Mouse (Mus musculus) kidney, adult 2 months (tissue): ENCODE results near the gene Higd1a. TPM values are rescaled to one million over a fixed set of nuclear protein-coding genes. Genes with fewer than 3 reads are reported as not detected.
A peak's percentile ranks its signal among the peaks of the same experiment; 100 is the strongest.

ENCODE experiments used
- DNase-seq: peaks from one replicate; pipeline ENCODE4 v3.0.0; 2021
- H3K27ac ChIP-seq: fragments of 200-500 bp; 2 replicates; pipeline ENCODE4 v1.5.1; 2012; ENCODE audit warnings: low read depth, low read length, control low read depth, inconsistent platforms; ENCODE audit not compliant: insufficient read depth
- H3K27me3 ChIP-seq: fragments of 200-500 bp; replicated peaks from 2 replicates; pipeline ENCODE4 v1.6.1; 2012; ENCODE audit warnings: mild to moderate bottlenecking, moderate library complexity, low read length, inconsistent platforms; ENCODE audit not compliant: control insufficient read depth, insufficient read depth
- H3K36me3 ChIP-seq: fragments of 200-500 bp; 2 replicates; pipeline ENCODE4 v1.6.1; 2012; ENCODE audit warnings: mild to moderate bottlenecking, moderate library complexity, low read length, inconsistent platforms; ENCODE audit not compliant: control insufficient read depth, insufficient read depth
- H3K4me1 ChIP-seq: fragments of 200-500 bp; 2 replicates; pipeline ENCODE4 v1.6.1; 2011; ENCODE audit warnings: low read length; ENCODE audit not compliant: control insufficient read depth, insufficient read depth
- H3K4me3 ChIP-seq: fragments of 200-500 bp; 2 replicates; pipeline ENCODE4 v1.5.1; 2011; ENCODE audit warnings: mild to moderate bottlenecking, low read depth, low read length, control low read depth; ENCODE audit not compliant: insufficient read depth
- CTCF ChIP-seq: fragments of 200-500 bp; conservative IDR thresholded peaks from 2 replicates; pipeline ENCODE4 v1.5.1; 2011; ENCODE audit warnings: low read depth, mild to moderate bottlenecking, control low read depth, low read length, moderate library complexity, mixed read lengths; ENCODE audit not compliant: insufficient read depth, insufficient read length
- POLR2A ChIP-seq: fragments of 200-500 bp; IDR thresholded peaks from one replicate; pipeline ENCODE4 v1.6.1; 2011; ENCODE audit warnings: low read depth, low read length, control low read depth
- WGBS: fragments of 180-500 bp; shearing (Covaris S2); methylation state at CpG from one replicate; pipeline ENCODE4 v1.1.7; 2018; 5-methylcytosine and 5-hydroxymethylcytosine counted together
- polyA plus RNA-seq: library from polyadenylated mRNA; depleted of rRNA; stranded (reverse); fragments of >200 nt; gene quantifications from 2 replicates; pipeline ENCODE4 v1.2.3, GENCODE M21; 2012; rRNA removed

Higd1a gene
- 22.7 and 36.6 TPM in 2 replicates for polyA plus RNA-seq

GRCm38 (mm10) chr9:121858153-121858488 is at the start of gene Higd1a:
Higd1a (minus strand) TSS chr9:121858362.
- 4% methylated on average over 6 of the region's 6 CpGs for WGBS

DNA sequence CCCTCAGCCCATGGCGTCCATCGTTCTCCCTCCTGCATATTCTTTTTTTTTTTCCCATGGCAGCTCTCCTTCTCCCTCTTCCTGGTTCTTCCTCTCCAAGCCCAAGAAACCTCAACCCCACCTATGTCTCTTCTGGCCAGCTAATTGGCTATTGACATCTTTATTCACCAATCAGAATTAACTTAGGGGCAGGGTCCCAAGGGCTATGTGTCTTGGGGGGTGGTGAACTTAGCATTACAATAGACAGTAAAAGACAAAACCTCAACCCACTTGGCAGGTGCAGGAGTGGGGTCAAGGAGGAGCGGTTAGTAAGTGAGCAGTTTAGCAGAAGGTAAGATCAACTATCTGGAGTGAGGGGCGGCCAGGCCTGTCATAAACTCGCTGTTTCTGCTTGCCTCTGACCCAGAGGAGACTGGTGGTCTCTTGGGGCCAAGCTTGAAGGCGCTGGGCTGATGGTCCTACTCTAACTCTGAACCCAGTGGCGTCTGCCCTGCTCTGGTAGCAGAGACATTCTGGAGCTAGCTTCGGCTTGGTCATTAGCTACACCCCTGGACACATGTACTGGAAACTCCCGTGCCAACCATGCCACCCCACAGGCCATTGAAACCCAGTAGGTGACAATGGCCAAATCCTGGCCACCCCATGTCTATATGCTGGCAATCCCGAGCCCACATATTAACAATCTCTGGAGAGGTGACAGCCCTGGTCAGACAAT is 49.4 kb upstream of the Higd1a start:
- WGBS, result 76% methylated on average over 10 of the region's 10 CpGs

More at GRCm38 (mm10) chr9:121858153-121858488, at the start of gene Higd1a:
- Histone ChIP-seq H3K27me3 (no peaks in the 10 kb centered on the region), H3K4me1 (peaks cover 3% of the 10 kb centered on the region; the same call in 1 of the 2 replicates), H3K27ac (peak within 1 kb of the TSS; percentile 99), H3K4me3 (peak within 1 kb of the TSS; percentile 97), H3K36me3 (no peaks in the 10 kb centered on the region)
- TF ChIP-seq POLR2A, result no peak
- TF ChIP-seq CTCF, result no peak
- DNase-seq, result no peak

GRCm38 (mm10) chr9:121906456-121906855 is 48.3 kb upstream of the Higd1a start:
- DNase-seq, result no peak
- Histone ChIP-seq H3K4me1 (no peaks in the 10 kb centered on the region), H3K27ac (no peak overlapping the region), H3K27me3 (no peaks in the 10 kb centered on the region), H3K36me3 (no peaks in the 10 kb centered on the region), H3K4me3 (no peak overlapping the region)
- TF ChIP-seq POLR2A (no peak), CTCF (no peak)
- 84% methylated on average over 5 of the region's 5 CpGs for WGBS

More for the DNA sequence above, 49.4 kb upstream of the Higd1a start:
- Histone ChIP-seq H3K27me3 (no peaks in the 10 kb centered on the region), H3K27ac (no peak overlapping the region), H3K4me3 (no peak overlapping the region), H3K4me1 (no peaks in the 10 kb centered on the region), H3K36me3 (no peaks in the 10 kb centered on the region)
- TF ChIP-seq POLR2A (no peak), CTCF (no peak)
- DNase-seq, result no peak

- no peaks in the 10 kb centered on the region for H3K36me3 ChIP-seq
- no peak overlapping the region for H3K27ac ChIP-seq
- DNase-seq, result no peak
- TF ChIP-seq POLR2A, result no peak
- TF ChIP-seq CTCF, result no peak
- 80% methylated on average over 4 of the region's 4 CpGs for WGBS
- no peaks in the 10 kb centered on the region for H3K4me1 ChIP-seq
- H3K4me3 ChIP-seq, result no peak overlapping the region
- H3K27me3 ChIP-seq, result no peaks in the 10 kb centered on the region
Measured at GRCm38 (mm10) chr9:121905556-121906185, 47.5 kb upstream of the Higd1a start.

DNA sequence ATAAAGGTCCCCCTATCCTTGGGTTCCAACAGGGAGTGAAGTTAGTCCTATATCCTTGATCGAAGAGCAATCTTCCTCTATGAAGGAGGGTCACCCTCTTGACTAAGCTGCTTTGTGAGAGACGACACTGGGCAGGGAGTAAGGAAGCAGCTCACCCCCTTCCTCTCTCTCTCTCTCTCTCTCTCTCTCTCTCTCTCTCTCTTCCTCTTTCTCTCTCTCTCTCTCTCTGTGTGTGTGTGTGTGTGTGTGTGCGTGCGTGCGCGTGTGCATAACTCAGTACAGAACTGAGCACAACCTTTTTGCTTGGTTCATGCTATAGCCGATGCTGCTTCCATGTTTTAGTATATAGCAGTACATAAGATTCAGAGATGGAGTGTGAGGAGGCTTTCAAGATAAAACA is 46.8 kb upstream of the Higd1a start:
- no peak for TF ChIP-seq POLR2A
- TF ChIP-seq CTCF, result no peak
- Histone ChIP-seq H3K4me1 (no peaks in the 10 kb centered on the region), H3K27ac (no peak overlapping the region), H3K27me3 (no peaks in the 10 kb centered on the region), H3K36me3 (no peaks in the 10 kb centered on the region), H3K4me3 (no peak overlapping the region)
- no peak for DNase-seq
- 92% methylated on average over 7 of the region's 7 CpGs for whole genome bisulfite sequencing

GRCm38 (mm10) chr9:121904319-121904718 is 46.2 kb upstream of the Higd1a start:
- WGBS, result 86% methylated on average over 4 of the region's 4 CpGs
- Histone ChIP-seq H3K4me3 (no peak overlapping the region), H3K27me3 (no peaks in the 10 kb centered on the region), H3K27ac (no peak overlapping the region), H3K36me3 (no peaks in the 10 kb centered on the region), H3K4me1 (no peaks in the 10 kb centered on the region)
- DNase-seq, result no peak
- no peak for TF ChIP-seq CTCF
- TF ChIP-seq POLR2A, result no peak

DNA sequence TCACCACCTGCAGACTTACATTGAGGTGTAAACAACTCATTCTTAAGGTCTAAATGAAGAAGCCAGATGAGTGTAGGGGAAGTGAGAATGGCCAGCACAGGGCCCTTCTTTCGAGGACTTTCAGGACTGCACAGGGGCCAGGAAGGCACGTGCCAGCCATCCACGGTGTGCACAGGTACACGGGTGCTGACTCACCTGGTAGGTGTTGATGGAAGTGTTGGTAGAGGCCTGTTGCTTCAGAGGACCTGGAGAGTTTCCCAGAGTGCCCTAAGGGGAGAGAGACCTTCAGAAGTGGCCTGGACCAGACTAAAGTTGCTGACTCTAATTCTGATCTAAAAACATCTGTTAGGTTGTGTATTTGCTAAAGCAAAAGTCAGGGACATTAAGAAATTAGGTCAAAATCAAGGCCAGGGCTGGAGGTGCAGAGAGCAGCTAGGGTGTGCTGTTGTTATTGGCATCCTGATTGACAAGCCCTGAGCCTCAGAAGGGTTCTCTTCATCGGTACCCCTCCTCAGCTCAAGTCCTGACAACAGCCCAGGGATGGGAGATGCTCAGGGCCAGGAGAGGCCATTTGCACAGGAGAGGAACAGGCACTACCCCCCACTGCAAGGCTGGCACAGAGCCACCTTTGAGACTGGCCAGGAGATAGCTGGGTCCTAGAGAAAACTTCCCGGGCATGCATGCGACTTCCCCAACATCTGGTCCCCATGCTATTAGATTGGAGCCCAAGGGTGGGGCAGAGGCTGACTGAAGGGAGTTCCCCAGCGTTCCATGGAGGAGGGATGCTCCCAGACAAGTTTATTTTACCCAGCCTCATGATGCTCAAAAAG is 45.5 kb upstream of the Higd1a start:
- H3K27ac ChIP-seq, result no peak overlapping the region
- H3K4me3 ChIP-seq, result no peak overlapping the region
- 73% methylated on average over 8 of the region's 8 CpGs for WGBS
- DNase-seq, result peak; percentile 12
- TF ChIP-seq POLR2A (no peak), CTCF (no peak; the same call in 1 of the 2 replicates)
- no peaks in the 10 kb centered on the region for H3K4me1 ChIP-seq
- H3K27me3 ChIP-seq, result no peaks in the 10 kb centered on the region
- no peaks in the 10 kb centered on the region for H3K36me3 ChIP-seq
